Mouse (Mus musculus): ENCODE measurements at regions not wholly inside any gene's neighbourhood (a gene's known extent, or its start where the extent isn't known, plus 50 kb on each side); places are given as distances from the start of the nearest gene placed in this dataset.

GRCm38 (mm10) chr16:24042216-24042615, 53.6 kb upstream of the Bcl6 start:
- Histone ChIP-seq H3K27ac (no peak overlapping the region), H3K36me3 (no peaks in the 10 kb centered on the region)
- 95% methylated on average over 2 of the region's 2 CpGs for WGBS

GRCm38 (mm10) chr16:24041403-24041802, 52.8 kb upstream of the Bcl6 start:
- 89% methylated on average over 2 of the region's 2 CpGs for WGBS
- H3K9me3 ChIP-seq (replicated peaks), result no peaks in the 10 kb centered on the region
- no peaks in the 10 kb centered on the region for H3K36me3 ChIP-seq
- H3K4me2 ChIP-seq (replicated peaks), result no peak overlapping the region
- no peak overlapping the region for H3K27ac ChIP-seq
- no peaks in the 10 kb centered on the region for H3K27me3 ChIP-seq
- ATAC-seq (ENCODE audit: low FRiP score), result no peak
- no peak overlapping the region for H3K9ac ChIP-seq
- H3K4me3 ChIP-seq, result no peak overlapping the region
- H3K4me1 ChIP-seq, result no peaks in the 10 kb centered on the region

More at GRCm38 (mm10) chr16:24042216-24042615, 53.6 kb upstream of the Bcl6 start:
- Histone ChIP-seq H3K27me3 (no peaks in the 10 kb centered on the region), H3K9me3 (replicated peaks) (no peaks in the 10 kb centered on the region), H3K9ac (no peak overlapping the region), H3K4me1 (no peaks in the 10 kb centered on the region), H3K4me3 (no peak overlapping the region), H3K4me2 (replicated peaks) (no peak overlapping the region)
- no peak for ATAC-seq (ENCODE audit: low FRiP score)

GRCm38 (mm10) chr16:24039765-24040164, 51.1 kb upstream of the Bcl6 start:
- H3K4me3 ChIP-seq, result no peak overlapping the region

More at GRCm38 (mm10) chr16:24039765-24040164, 51.1 kb upstream of the Bcl6 start:
- H3K27ac ChIP-seq, result no peak overlapping the region
- no peak overlapping the region for H3K4me2 ChIP-seq (replicated peaks)
- WGBS, result 87% methylated on average over 4 of the region's 4 CpGs
- H3K9me3 ChIP-seq (replicated peaks), result no peaks in the 10 kb centered on the region
- no peak overlapping the region for H3K9ac ChIP-seq
- no peaks in the 10 kb centered on the region for H3K27me3 ChIP-seq
- no peak for ATAC-seq (ENCODE audit: low FRiP score)
- H3K36me3 ChIP-seq, result no peaks in the 10 kb centered on the region
- no peaks in the 10 kb centered on the region for H3K4me1 ChIP-seq

Data from hindbrain, embryonic 12.5 days (tissue).